Mouse (Mus musculus): ENCODE data around the gene Tenm4. TPM values are rescaled to one million over a fixed set of nuclear protein-coding genes. Genes with fewer than 3 reads are reported as not detected.

Tenm4 gene
- polyA plus RNA-seq, 2 experiments, result 0.11 to 0.28 TPM

GRCm38 (mm10) chr7:96952094-96952493 lies 781.0 kb downstream of the Tenm4 start:
- Histone ChIP-seq H3K4me3 (ENCODE audit: insufficient read depth in 1 of 2, low read depth in 2 of 2, low read length in 2 of 2) (peak overlapping the region; percentile 70 to 100), H3K9me3 (ENCODE audit: control insufficient read depth, low read length) (no peaks in the 10 kb centered on the region), H3K27me3 (ENCODE audit: control insufficient read depth, insufficient read depth, low read length) (no peaks in the 10 kb centered on the region), H3K4me1 (replicated peaks; ENCODE audit: control insufficient read depth in 2 of 2, insufficient read depth in 2 of 2, low read length in 1 of 2) (peaks cover 14 to 16% of the 10 kb centered on the region in 2 experiments), H3K36me3 (replicated peaks; ENCODE audit: control insufficient read depth, insufficient read depth, low read depth) (peaks cover 8% of the 10 kb centered on the region), H3K4me2 (ENCODE audit: low read depth) (peak overlapping the region; percentile 92), H3K27ac (peak overlapping the region; percentile 85), H3K9ac (replicated peaks) (peak overlapping the region; percentile 96)
- ATAC-seq (ENCODE audit: insufficient read depth), result no peak
- DNase-seq (ENCODE audit: low read depth in 3 of 3, low spot score in 3 of 3), result no peak
- no peak for TF ChIP-seq CTCF (IDR thresholded peaks at IDR 0.05; ENCODE audit: low read depth)
- TF ChIP-seq EP300 (IDR thresholded peaks at IDR 0.05; ENCODE audit: low read depth), result no peak
- WGBS (ENCODE audit: insufficient replicate concordance), result 18% methylated on average over 5 of the region's 5 CpGs

- ATAC-seq (ENCODE audit: insufficient read depth) (peak; percentile 99), DNase-seq (ENCODE audit: low read depth in 3 of 3, low spot score in 3 of 3) (peak; percentile 61 to 86 (median 65))
- H3K36me3 ChIP-seq (replicated peaks; ENCODE audit: control insufficient read depth, insufficient read depth, low read depth), result peaks cover 25% of the 10 kb centered on the region
- H3K27ac ChIP-seq, result peak overlapping the region; percentile 51
- peaks cover 19 to 21% of the 10 kb centered on the region in 2 experiments for H3K4me1 ChIP-seq (replicated peaks; ENCODE audit: control insufficient read depth in 2 of 2, insufficient read depth in 2 of 2, low read length in 1 of 2)
- no peaks in the 10 kb centered on the region for H3K9me3 ChIP-seq (ENCODE audit: control insufficient read depth, low read length)
- H3K27me3 ChIP-seq (ENCODE audit: control insufficient read depth, insufficient read depth, low read length), result no peaks in the 10 kb centered on the region
- H3K9ac ChIP-seq (replicated peaks), result no peak overlapping the region
- 31% methylated on average over 5 of the region's 5 CpGs for WGBS (ENCODE audit: insufficient replicate concordance)
- TF ChIP-seq CTCF (IDR thresholded peaks at IDR 0.05; ENCODE audit: low read depth), result no peak
- TF ChIP-seq EP300 (IDR thresholded peaks at IDR 0.05; ENCODE audit: low read depth), result peak; percentile 95
- H3K4me3 ChIP-seq (ENCODE audit: insufficient read depth in 1 of 2, low read depth in 2 of 2, low read length in 2 of 2), result no peak overlapping the region
- peak overlapping the region; percentile 47 for H3K4me2 ChIP-seq (ENCODE audit: low read depth)
These were observed 788.1 kb downstream of the Tenm4 start for GRCm38 (mm10) chr7:96959168-96959567.

MicroRNAs encoded within 50 kb of the gene (microRNA counts, 519-probe panel; counts per million panel counts)
- 69.9 counts per million for microRNA mmu-miR-708

Small RNAs within 50 kb of the gene (microRNA-seq; reads per million reads assigned to microRNA genes)
- gene Mir6394 (not detected), gene Mir708 (67.6 reads per million, percentile 44 among the genes with 10 or more reads in this experiment)

Measured in liver, embryonic 14.5 days (tissue).